Mouse (Mus musculus) stomach, postnatal 0 days (tissue): Measurements from ENCODE around the gene Sec1.

ENCODE experiments used
- CTCF ChIP-seq: IDR thresholded peaks from 2 replicates; pipeline ENCODE4 v1.5.1; 2016; ENCODE audit warnings: antibody characterized with exemption, low read depth, mild to moderate bottlenecking, moderate library complexity
- EP300 ChIP-seq: optimal IDR thresholded peaks from 2 replicates; pipeline ENCODE3; 2016; ENCODE audit warnings: antibody characterized with exemption

DNA sequence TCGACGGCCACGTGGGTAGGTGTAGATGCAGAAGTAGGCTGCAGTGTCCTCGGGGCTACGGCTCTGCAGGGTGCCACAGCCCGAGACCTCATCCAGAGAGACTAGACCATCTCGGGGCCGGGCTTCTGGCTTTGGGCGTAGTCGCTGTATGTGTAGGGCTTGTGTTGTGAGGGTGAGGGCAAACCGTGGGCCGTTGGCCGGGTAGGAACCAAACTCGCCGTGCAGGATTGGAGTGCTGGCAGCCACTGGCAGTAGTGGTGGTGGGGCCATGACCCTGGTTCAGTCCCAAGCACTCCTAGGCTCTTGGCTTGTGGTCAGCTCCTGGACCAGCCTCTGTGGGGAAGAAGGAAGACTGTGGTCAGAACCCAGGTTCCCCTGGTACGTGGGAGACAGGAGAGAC, 19.2 kb upstream of the Sec1 start:
- TF ChIP-seq EP300 (no peak), CTCF (no peak)
